Mouse (Mus musculus): ENCODE data around the gene Cldn7.

Gene Cldn7

GRCm38 (mm10) chr11:69956218-69956617 is 8.4 kb upstream of the Cldn7 start:
- DNase-seq, result no peak

GRCm38 (mm10) chr11:69960616-69961015 is 4.0 kb upstream of the Cldn7 start:
- DNase-seq, result no peak

GRCm38 (mm10) chr11:69961841-69962240 is 2.7 kb upstream of the Cldn7 start:
- DNase-seq, result no peak

- DNase-seq, result no peak
Observed at GRCm38 (mm10) chr11:69965271-69966005, 859 bp downstream of the Cldn7 start.

- DNase-seq, result no peak
Observed at GRCm38 (mm10) chr11:69966006-69966859, 1.7 kb downstream of the Cldn7 start.

- no peak for DNase-seq
Observed at GRCm38 (mm10) chr11:69966860-69967517, 2.4 kb downstream of the Cldn7 start.

- DNase-seq, result no peak
Observed at GRCm38 (mm10) chr11:69968793-69969192, 4.2 kb downstream of the Cldn7 start.

- no peak for DNase-seq
Observed at GRCm38 (mm10) chr11:69970222-69970621, 5.6 kb downstream of the Cldn7 start.

GRCm38 (mm10) chr11:69970775-69971174 is 6.2 kb downstream of the Cldn7 start:
- DNase-seq, result no peak

GRCm38 (mm10) chr11:69974907-69975306 is 10.3 kb downstream of the Cldn7 start:
- no peak for DNase-seq

GRCm38 (mm10) chr11:69976271-69976670 is 11.7 kb downstream of the Cldn7 start:
- no peak for DNase-seq

- no peak for DNase-seq
Observed at GRCm38 (mm10) chr11:69979827-69980195, 15.2 kb downstream of the Cldn7 start.

GRCm38 (mm10) chr11:69980196-69981140 is 15.9 kb downstream of the Cldn7 start:
- DNase-seq, result peak; percentile 92

GRCm38 (mm10) chr11:69981141-69981762 is 16.7 kb downstream of the Cldn7 start, which contains the start of gene Ctdnep1:
Ctdnep1 (plus strand) TSS chr11:69981156.
- DNase-seq, result no peak

- no peak for DNase-seq
Observed at GRCm38 (mm10) chr11:69982225-69982624, 17.6 kb downstream of the Cldn7 start, which contains the start of gene Elp5. Elp5 (minus strand) TSS chr11:69982517.

- DNase-seq, result no peak
Observed at GRCm38 (mm10) chr11:69982877-69983276, 18.3 kb downstream of the Cldn7 start.

GRCm38 (mm10) chr11:69983377-69983776 is 18.8 kb downstream of the Cldn7 start:
- no peak for DNase-seq

- DNase-seq, result no peak
Observed at GRCm38 (mm10) chr11:69984431-69984830, 19.9 kb downstream of the Cldn7 start.

GRCm38 (mm10) chr11:69989949-69990348 is 25.4 kb downstream of the Cldn7 start:
- no peak for DNase-seq

- DNase-seq, result peak; percentile 95
Observed at GRCm38 (mm10) chr11:69990850-69991691, 26.5 kb downstream of the Cldn7 start, which contains the start of gene Gabarap. Gabarap (plus strand) TSS chr11:69991143.

- DNase-seq, result no peak
Observed at GRCm38 (mm10) chr11:69991711-69992110, 27.1 kb downstream of the Cldn7 start.
